Mouse (Mus musculus) testis, postnatal 14 days (tissue): Measurements from ENCODE around the gene Bscl2.
A peak's percentile ranks its signal among the peaks of the same experiment; 100 is the strongest.
"Not testable (repeated sequence)": the region's sequence is repeated elsewhere in the genome, so short reads cannot be mapped to it uniquely, and the experiment has no call there.

Source experiments
- DNase-seq: peaks from one replicate; pipeline ENCODE4 v3.0.0; 2021; ENCODE audit warnings: low spot score

The Bscl2 gene

GRCm38 (mm10) chr19:8831262-8831661 is 6.0 kb upstream of the Bscl2 start:
- no peak for DNase-seq

GRCm38 (mm10) chr19:8832971-8833370 is 4.3 kb upstream of the Bscl2 start:
- no peak for DNase-seq

GRCm38 (mm10) chr19:8836327-8836726 is 940 bp upstream of the Bscl2 start:
- DNase-seq, result not testable (repeated sequence)

GRCm38 (mm10) chr19:8838041-8838730 is 919 bp downstream of the Bscl2 start:
- peak; percentile 54 for DNase-seq

- DNase-seq, result no peak
These were observed 2.0 kb downstream of the Bscl2 start, which contains the start of gene Gng3 for GRCm38 (mm10) chr19:8839103-8839907. Gene Gng3 (minus strand): TSS chr19:8839194.

- DNase-seq, result peak; percentile 64
These were observed 2.9 kb downstream of the Bscl2 start for GRCm38 (mm10) chr19:8839908-8840791.

- no peak for DNase-seq
These were observed 3.7 kb downstream of the Bscl2 start for GRCm38 (mm10) chr19:8841012-8841411.

GRCm38 (mm10) chr19:8842961-8843360 is 5.7 kb downstream of the Bscl2 start:
- no peak for DNase-seq

GRCm38 (mm10) chr19:8844371-8845129 is 7.3 kb downstream of the Bscl2 start:
- DNase-seq, result peak; percentile 47

- no peak for DNase-seq
These were observed 11.1 kb downstream of the Bscl2 start for GRCm38 (mm10) chr19:8848356-8848755.

- DNase-seq, result no peak
These were observed 13.2 kb downstream of the Bscl2 start, which contains the start of gene Lrrn4cl for GRCm38 (mm10) chr19:8850402-8850901. Gene Lrrn4cl (plus strand): TSS chr19:8850768.

- DNase-seq, result no peak
These were observed 14.4 kb downstream of the Bscl2 start for GRCm38 (mm10) chr19:8851639-8852038.

- no peak for DNase-seq
These were observed 15.1 kb downstream of the Bscl2 start for GRCm38 (mm10) chr19:8852236-8852928.

- no peak for DNase-seq
These were observed 15.8 kb downstream of the Bscl2 start for GRCm38 (mm10) chr19:8853117-8853516.

- DNase-seq, result no peak
These were observed 20.4 kb downstream of the Bscl2 start for GRCm38 (mm10) chr19:8857689-8858088.

- no peak for DNase-seq
These were observed 21.8 kb downstream of the Bscl2 start for GRCm38 (mm10) chr19:8859018-8859417.

GRCm38 (mm10) chr19:8864265-8864664 is 27.0 kb downstream of the Bscl2 start:
- DNase-seq, result no peak

GRCm38 (mm10) chr19:8870381-8870780 is 33.1 kb downstream of the Bscl2 start:
- DNase-seq, result not testable (repeated sequence)

- DNase-seq, result no peak
These were observed 33.6 kb downstream of the Bscl2 start for GRCm38 (mm10) chr19:8870838-8871237.
